Mouse (Mus musculus) CH12.LX (cell line): Measurements from ENCODE around the gene Shmt1. TPM values are rescaled to one million over a fixed set of nuclear protein-coding genes. Genes with fewer than 3 reads are reported as not detected.

Source experiments
- DNase-seq: peaks from one replicate; pipeline ENCODE4 v3.0.0-alpha.2; 2013; ENCODE audit errors: extremely low read depth
- H3K27ac ChIP-seq: 2 replicates; pipeline ENCODE4 v1.5.1; 2012; ENCODE audit warnings: low read depth, mild to moderate bottlenecking, control low read depth, moderate library complexity; ENCODE audit not compliant: insufficient read depth
- H3K27me3 ChIP-seq: replicated peaks from 2 replicates; pipeline ENCODE3; 2012; ENCODE audit warnings: inconsistent platforms
- H3K36me3 ChIP-seq, 2 experiments: replicated peaks in 1 of 2; 2 replicates each; pipeline versions ENCODE3 to v1.6.1; 2012; ENCODE audit warnings: inconsistent platforms in 1 of 2, low read length in 1 of 2, mild to moderate bottlenecking in 1 of 2, mixed read lengths in 1 of 2, moderate library complexity in 1 of 2; ENCODE audit not compliant: control insufficient read depth in 1 of 2, insufficient read depth in 1 of 2
- H3K4me1 ChIP-seq, 2 experiments: 2 replicates each; pipeline ENCODE4 v1.6.1; 2012; ENCODE audit warnings: inconsistent platforms in 1 of 2, moderate library complexity in 1 of 2; ENCODE audit not compliant: insufficient read depth in 2 of 2, control insufficient read depth in 1 of 2
- H3K4me2 ChIP-seq: 2 replicates; pipeline ENCODE4 v1.6.1; 2012; ENCODE audit warnings: low read depth, mild to moderate bottlenecking, control low read depth; ENCODE audit not compliant: poor library complexity, insufficient read depth, severe bottlenecking
- H3K4me3 ChIP-seq, 3 experiments: fragments of 150-350 bp in 1 of 3; sonication (generic) in 1 of 3; replicated peaks in 1 of 3; 2 replicates each; pipeline versions ENCODE3 to v1.5.1; 2011 to 2012; ENCODE audit warnings: low read depth in 2 of 3, low read length in 2 of 3, mild to moderate bottlenecking in 2 of 3, moderate library complexity in 2 of 3, control low read depth in 1 of 3, improper control_type of control experiment in 1 of 3, inconsistent platforms in 1 of 3, mixed read lengths in 1 of 3; ENCODE audit not compliant: poor library complexity in 1 of 3
- H3K79me2 ChIP-seq: replicated peaks from 2 replicates; pipeline ENCODE4 v1.6.1; 2012; ENCODE audit warnings: mild to moderate bottlenecking, moderate library complexity; ENCODE audit not compliant: control insufficient read depth, poor library complexity, insufficient read depth, severe bottlenecking; ENCODE audit errors: extremely low read depth
- H3K9ac ChIP-seq: 2 replicates; pipeline ENCODE4 v1.6.1; 2012; ENCODE audit warnings: low read depth, mild to moderate bottlenecking, control low read depth, moderate library complexity; ENCODE audit not compliant: insufficient read depth
- H3K9me3 ChIP-seq: replicated peaks from 2 replicates; pipeline ENCODE3; 2012; ENCODE audit warnings: low read length, inconsistent platforms, mixed read lengths
- BHLHE40 ChIP-seq: IDR thresholded peaks from 2 replicates; pipeline ENCODE4 v1.6.1; 2011; ENCODE audit warnings: mild to moderate bottlenecking, low read depth, low read length, improper control_type of control experiment
- CHD2 ChIP-seq: IDR thresholded peaks from 2 replicates; pipeline ENCODE4 v1.6.1; 2011; ENCODE audit warnings: low read length, improper control_type of control experiment
- CTCF ChIP-seq, 2 experiments: IDR thresholded peaks in 1 of 2; conservative IDR thresholded peaks in 1 of 2; 2 replicates each; pipeline ENCODE4 v1.5.1; 2011 to 2012; ENCODE audit warnings: low read depth in 2 of 2, low read length in 2 of 2, improper control_type of control experiment in 1 of 2, inconsistent platforms in 1 of 2, mild to moderate bottlenecking in 1 of 2, moderate library complexity in 1 of 2
- E2F4 ChIP-seq: IDR thresholded peaks from 2 replicates; pipeline ENCODE4 v1.6.1; 2011; ENCODE audit warnings: low read depth, low read length, improper control_type of control experiment; ENCODE audit not compliant: insufficient replicate concordance
- HCFC1 ChIP-seq: IDR thresholded peaks from 2 replicates; pipeline ENCODE4 v1.6.1; 2012; ENCODE audit warnings: low read depth, mild to moderate bottlenecking, inconsistent platforms, low read length, improper control_type of control experiment
- IRF4 ChIP-seq: IDR thresholded peaks from 2 replicates; pipeline ENCODE4 v1.6.1; 2014; ENCODE audit warnings: low read depth, mild to moderate bottlenecking, inconsistent platforms, low read length, improper control_type of control experiment
- JUN ChIP-seq: IDR thresholded peaks from 2 replicates; pipeline ENCODE4 v1.6.1; 2011; ENCODE audit warnings: low read depth, mild to moderate bottlenecking, low read length, improper control_type of control experiment, moderate library complexity; ENCODE audit not compliant: insufficient read depth
- JUND ChIP-seq: conservative IDR thresholded peaks from 2 replicates; pipeline ENCODE4 v1.6.1; 2011; ENCODE audit warnings: low read depth, low read length, improper control_type of control experiment
- MAFK ChIP-seq: IDR thresholded peaks from 2 replicates; pipeline ENCODE4 v1.6.1; 2011; ENCODE audit warnings: low read length, improper control_type of control experiment; ENCODE audit not compliant: insufficient replicate concordance
- MAX ChIP-seq: IDR thresholded peaks from 2 replicates; pipeline ENCODE4 v1.6.1; 2011; ENCODE audit warnings: low read length, improper control_type of control experiment
- MEF2A ChIP-seq: IDR thresholded peaks from 2 replicates; pipeline ENCODE4 v1.6.1; 2014; ENCODE audit warnings: low read depth, mild to moderate bottlenecking, inconsistent platforms, low read length, improper control_type of control experiment, borderline replicate concordance
- NELFE ChIP-seq: IDR thresholded peaks from 2 replicates; pipeline ENCODE4 v1.6.1; 2011; ENCODE audit warnings: low read depth, low read length, improper control_type of control experiment
- NRF1 ChIP-seq: IDR thresholded peaks from 2 replicates; pipeline ENCODE4 v1.6.1; 2014; ENCODE audit warnings: low read depth, mild to moderate bottlenecking, inconsistent platforms, low read length, improper control_type of control experiment, moderate library complexity
- POLR2A ChIP-seq: IDR thresholded peaks from 2 replicates; pipeline ENCODE4 v1.6.1; 2011; ENCODE audit warnings: low read depth, mild to moderate bottlenecking, improper control_type of control experiment, low read length
- POLR2AphosphoS2 ChIP-seq: IDR thresholded peaks from 2 replicates; pipeline ENCODE4 v1.6.1; 2011; ENCODE audit warnings: low read depth, low read length, improper control_type of control experiment
- RAD21 ChIP-seq: IDR thresholded peaks from 2 replicates; pipeline ENCODE4 v1.6.1; 2011; ENCODE audit warnings: low read depth, mild to moderate bottlenecking, low read length, improper control_type of control experiment, moderate library complexity
- SMC3 ChIP-seq: IDR thresholded peaks from 2 replicates; pipeline ENCODE4 v1.6.1; 2011; ENCODE audit warnings: low read depth, low read length, improper control_type of control experiment
- TBP ChIP-seq: conservative IDR thresholded peaks from 2 replicates; pipeline ENCODE4 v1.6.1; 2011; ENCODE audit warnings: low read depth, low read length, improper control_type of control experiment
- TCF12 ChIP-seq: IDR thresholded peaks from 2 replicates; pipeline ENCODE4 v1.6.1; 2014; ENCODE audit warnings: low read depth, mild to moderate bottlenecking, inconsistent platforms, low read length, improper control_type of control experiment
- USF1 ChIP-seq: IDR thresholded peaks from 2 replicates; pipeline ENCODE4 v1.6.1; 2014; ENCODE audit warnings: low read depth, mild to moderate bottlenecking, inconsistent platforms, low read length, improper control_type of control experiment
- USF2 ChIP-seq: conservative IDR thresholded peaks from 2 replicates; pipeline ENCODE4 v1.6.1; 2011; ENCODE audit warnings: low read depth, low read length, improper control_type of control experiment
- ZKSCAN1 ChIP-seq: IDR thresholded peaks from 2 replicates; pipeline ENCODE4 v1.6.1; 2012; ENCODE audit warnings: low read depth, inconsistent platforms, low read length, improper control_type of control experiment, borderline replicate concordance
- ZNF384 ChIP-seq: IDR thresholded peaks from 2 replicates; pipeline ENCODE4 v1.6.1; 2012; ENCODE audit warnings: low read depth, low read length, improper control_type of control experiment, inconsistent platforms
- dilution Hi-C: fragments of 300-500 bp; cut with MboI; formaldehyde crosslinking; loops from 2 replicates; pipeline ENCODE4 v1.14.3; 2020; ENCODE audit warnings: low sequenced_read_pairs; ENCODE audit not compliant: extremely low pct_unique_long_range_greater_than_20kb, extremely low pct_ligation_motif_present
- in situ Hi-C: fragments of 300-500 bp; cut with MboI; formaldehyde crosslinking; loops from 3 replicates; pipeline ENCODE4 v1.14.3; 2019; ENCODE audit warnings: low sequenced_read_pairs, low pct_ligation_motif_present, low pct_unique_long_range_greater_than_20kb, mixed read lengths
- polyA plus RNA-seq: library from polyadenylated mRNA; unstranded; fragments of >175 nt; gene quantifications from 2 replicates; pipeline ENCODE4 v1.2.1, GENCODE M21; 2012; ENCODE audit warnings: low read depth; ENCODE audit not compliant: insufficient read length
- total RNA-seq, 2 experiments: library from RNA; depleted of rRNA; stranded (reverse); fragments of 300-350 nt in 1 of 2; fragments of >200 nt in 1 of 2; gene quantifications; 2 replicates each; pipeline ENCODE4 v1.2.3; 2012 to 2014

The Shmt1 gene
- total and polyA plus RNA-seq, 3 experiments, result 136 to 197 (median 178) TPM

- Histone ChIP-seq H3K4me2 (0 out of 2 replicates have a peak overlapping the region, but pooled peaks have one; percentile 8), H3K9me3 (no peaks in the 10 kb centered on the region), H3K4me1 (peaks cover 4 to 25% of the 10 kb centered on the region in 2 experiments), H3K79me2 (peaks cover 5% of the 10 kb centered on the region), H3K36me3 (peaks cover 0 to 14% of the 10 kb centered on the region in 2 experiments), H3K27me3 (peaks cover 9% of the 10 kb centered on the region), H3K27ac (no peak overlapping the region), H3K9ac (no peak overlapping the region), H3K4me3 (no peak overlapping the region)
- dilution Hi-C loops (no loop called here), in situ Hi-C loops (no loop called here)
- TF ChIP-seq NELFE, result no peak
- no peak for TF ChIP-seq ZKSCAN1
- peak; percentile 32; the same call in 1 of the 2 replicates for TF ChIP-seq SMC3
- TF ChIP-seq JUND, result no peak
- no peak for TF ChIP-seq MEF2A
- TF ChIP-seq MAX, result no peak
- TF ChIP-seq ZNF384, result no peak
- peak in 1 of 2 experiments; percentile 67; a peak in 2 of 4 replicates for TF ChIP-seq CTCF (conservative IDR thresholded peaks at IDR 0.05 in 1 of 2, IDR thresholded peaks at IDR 0.05 in 1 of 2; ENCODE audit: low read depth in 2 of 2, low read length in 2 of 2)
- TF ChIP-seq IRF4, result no peak
- TF ChIP-seq JUN, result no peak
- no peak for TF ChIP-seq USF1
- no peak for TF ChIP-seq USF2
- TF ChIP-seq MAFK, result no peak
- TF ChIP-seq POLR2A, result no peak
- no peak for TF ChIP-seq POLR2AphosphoS2
- TF ChIP-seq HCFC1, result no peak
- no peak for TF ChIP-seq TCF12
- TF ChIP-seq RAD21, result peak; percentile 77
- no peak for TF ChIP-seq BHLHE40
- TF ChIP-seq CHD2, result no peak
- TF ChIP-seq E2F4, result no peak
- no peak for TF ChIP-seq TBP
- no peak for TF ChIP-seq NRF1
- no peak for DNase-seq
Measured at GRCm38 (mm10) chr11:60828903-60829302, 17.4 kb upstream of the Shmt1 start.
